Mouse (Mus musculus): Measurements from ENCODE around the gene Vezt.

Vezt gene

GRCm38 (mm10) chr10:94035658-94036374 lies at the start of gene Vezt, which contains the start of gene Fgd6:
TSS of gene Vezt (minus strand) at chr10:94035817.
TSS of gene Fgd6 (plus strand) at chr10:94036001.
- peak; percentile 53; the same call in 1 of the 2 replicates for TF ChIP-seq GATA4 (IDR thresholded peaks at IDR 0.05; ENCODE audit: insufficient replicate concordance, low read length)

GRCm38 (mm10) chr10:94082040-94082734 lies 46.6 kb upstream of the Vezt start:
- no peak for TF ChIP-seq GATA4 (IDR thresholded peaks at IDR 0.05; ENCODE audit: insufficient replicate concordance, low read length)

GRCm38 (mm10) chr10:94080740-94081139 lies 45.1 kb upstream of the Vezt start:
- no peak for TF ChIP-seq GATA4 (IDR thresholded peaks at IDR 0.05; ENCODE audit: insufficient replicate concordance, low read length)

GRCm38 (mm10) chr10:94076966-94077825 lies 41.6 kb upstream of the Vezt start:
- no peak for TF ChIP-seq GATA4 (IDR thresholded peaks at IDR 0.05; ENCODE audit: insufficient replicate concordance, low read length)

GRCm38 (mm10) chr10:94072916-94073465 lies 37.4 kb upstream of the Vezt start:
- no peak for TF ChIP-seq GATA4 (IDR thresholded peaks at IDR 0.05; ENCODE audit: insufficient replicate concordance, low read length)

- TF ChIP-seq GATA4 (IDR thresholded peaks at IDR 0.05; ENCODE audit: insufficient replicate concordance, low read length), result peak; percentile 80; the same call in 1 of the 2 replicates
Measured at GRCm38 (mm10) chr10:94072261-94072915, 36.8 kb upstream of the Vezt start.

GRCm38 (mm10) chr10:94071641-94072040 lies 36.0 kb upstream of the Vezt start:
- no peak for TF ChIP-seq GATA4 (IDR thresholded peaks at IDR 0.05; ENCODE audit: insufficient replicate concordance, low read length)

- 0 out of 2 replicates have a peak, but pooled peaks have one; percentile 14 for TF ChIP-seq GATA4 (IDR thresholded peaks at IDR 0.05; ENCODE audit: insufficient replicate concordance, low read length)
Measured at GRCm38 (mm10) chr10:94068701-94069100, 33.1 kb upstream of the Vezt start.

- TF ChIP-seq GATA4 (IDR thresholded peaks at IDR 0.05; ENCODE audit: insufficient replicate concordance, low read length), result no peak
Measured at GRCm38 (mm10) chr10:94066896-94067295, 31.3 kb upstream of the Vezt start.

GRCm38 (mm10) chr10:94062357-94062756 lies 26.7 kb upstream of the Vezt start:
- TF ChIP-seq GATA4 (IDR thresholded peaks at IDR 0.05; ENCODE audit: insufficient replicate concordance, low read length), result peak; percentile 70; the same call in 1 of the 2 replicates

GRCm38 (mm10) chr10:94060190-94060589 lies 24.6 kb upstream of the Vezt start:
- TF ChIP-seq GATA4 (IDR thresholded peaks at IDR 0.05; ENCODE audit: insufficient replicate concordance, low read length), result no peak

GRCm38 (mm10) chr10:94059618-94060055 lies 24.0 kb upstream of the Vezt start:
- 0 out of 2 replicates have a peak, but pooled peaks have one; percentile 5 for TF ChIP-seq GATA4 (IDR thresholded peaks at IDR 0.05; ENCODE audit: insufficient replicate concordance, low read length)

- TF ChIP-seq GATA4 (IDR thresholded peaks at IDR 0.05; ENCODE audit: insufficient replicate concordance, low read length), result no peak
Measured at GRCm38 (mm10) chr10:94056487-94056886, 20.9 kb upstream of the Vezt start.

GRCm38 (mm10) chr10:94050736-94051135 lies 15.1 kb upstream of the Vezt start:
- TF ChIP-seq GATA4 (IDR thresholded peaks at IDR 0.05; ENCODE audit: insufficient replicate concordance, low read length), result no peak

Measured in liver, adult (tissue).